Comparison of ENCODE assay signal across 15 mouse cellular contexts in genomic region chr1:121460077-121460476, GRCm38 (mm10). TPM values are rescaled to one million over a fixed set of nuclear protein-coding genes. Genes with fewer than 3 reads are reported as not detected.
DNase-seq lines count a peak whose midpoint lies in the region; ATAC-seq and TF ChIP-seq lines count a peak whose summit lies in the region.
"Had no signal": no experiment of that assay in that cellular context is flagged by ENCODE, and none has a peak within 500 bp of the region (broad histone marks: within the 10 kb centered on the region; RNA-seq: fewer than 3 reads in every experiment).

No protein-coding gene starts in this region.

- H3K36me3 ChIP-seq in hindbrain, embryonic 13.5 days: peaks cover 50% of the 10 kb centered on the region
- peaks cover 10% of the 10 kb centered on the region for H3K36me3 ChIP-seq in hindbrain, embryonic 12.5 days
- H3K36me3 ChIP-seq in neural tube, embryonic 14.5 days (ENCODE audit: control insufficient read depth, insufficient read depth, low read length): peaks cover 12% of the 10 kb centered on the region; the same call in 1 of the 2 replicates

- no peak for DNase-seq in neural tube, embryonic 10.5 days (ENCODE audit: extremely low spot score, low spot score)
- DNase-seq in retina, postnatal 7 days (ENCODE audit: low read depth, low spot score): peak; percentile 19
- DNase-seq in ovary, postnatal 36 days (ENCODE audit: low spot score): no peak
- DNase-seq in heart, adult 18-20 months: no peak
- DNase-seq: heart, adult 11 months; lung, embryonic 14.5 days had no signal

- no peak overlapping the region for H3K9ac ChIP-seq in hindbrain, embryonic 13.5 days
- H3K9ac ChIP-seq in hindbrain, embryonic 12.5 days: no peak overlapping the region
- H3K9ac ChIP-seq in neural tube, embryonic 14.5 days (replicated peaks; ENCODE audit: low read depth, low read length): no peak overlapping the region
- H3K9ac ChIP-seq: limb, embryonic 12.5 days; lung, embryonic 14.5 days; midbrain, embryonic 12.5 days had no signal

- TF ChIP-seq CTCF in cortical plate, adult 2 months (IDR thresholded peaks at IDR 0.05; ENCODE audit: extremely low read depth, insufficient read depth, low read length): 0 out of 2 replicates have a peak, but pooled peaks have one; percentile 24

- 77% methylated on average over 6 of the region's 6 CpGs for WGBS in hindbrain, embryonic 13.5 days
- 69% methylated on average over 6 of the region's 6 CpGs for WGBS in hindbrain, embryonic 12.5 days
- 76% methylated on average over 6 of the region's 6 CpGs for WGBS in neural tube, embryonic 14.5 days

- no peak overlapping the region for H3K4me2 ChIP-seq in hindbrain, embryonic 13.5 days
- no peak overlapping the region for H3K4me2 ChIP-seq in hindbrain, embryonic 12.5 days (replicated peaks)
- no peak overlapping the region for H3K4me2 ChIP-seq in neural tube, embryonic 14.5 days (ENCODE audit: low read depth, low read length)
- H3K4me2 ChIP-seq: limb, embryonic 12.5 days; lung, embryonic 14.5 days; midbrain, embryonic 12.5 days had no signal

- H3K4me1 ChIP-seq in hindbrain, embryonic 13.5 days (replicated peaks): no peaks in the 10 kb centered on the region
- H3K4me1 ChIP-seq in hindbrain, embryonic 12.5 days: no peaks in the 10 kb centered on the region
- no peaks in the 10 kb centered on the region for H3K4me1 ChIP-seq in neural tube, embryonic 14.5 days (ENCODE audit: control insufficient read depth, insufficient read depth, low read length)
- no peaks in the 10 kb centered on the region for H3K4me1 ChIP-seq in cortical plate, adult 2 months (ENCODE audit: control insufficient read depth, insufficient read depth, low read length)
- H3K4me1 ChIP-seq: hindbrain, embryonic 10.5 days; midbrain, embryonic 12.5 days had no signal

- no peak overlapping the region for H3K4me3 ChIP-seq in hindbrain, embryonic 13.5 days
- H3K4me3 ChIP-seq in hindbrain, embryonic 12.5 days: no peak overlapping the region
- no peak overlapping the region for H3K4me3 ChIP-seq in neural tube, embryonic 14.5 days (ENCODE audit: low read depth, low read length)
- H3K4me3 ChIP-seq in cortical plate, adult 2 months (ENCODE audit: insufficient read depth, low read length): no peak overlapping the region
- H3K4me3 ChIP-seq: hindbrain, embryonic 10.5 days; limb, embryonic 12.5 days; midbrain, embryonic 12.5 days had no signal

- H3K9me3 ChIP-seq in hindbrain, embryonic 13.5 days: no peaks in the 10 kb centered on the region
- H3K9me3 ChIP-seq in hindbrain, embryonic 12.5 days (replicated peaks): no peaks in the 10 kb centered on the region
- no peaks in the 10 kb centered on the region for H3K9me3 ChIP-seq in neural tube, embryonic 14.5 days (ENCODE audit: control insufficient read depth, low read length)
- H3K9me3 ChIP-seq: hindbrain, embryonic 10.5 days; limb, embryonic 12.5 days; midbrain, embryonic 12.5 days had no signal

- no peaks in the 10 kb centered on the region for H3K27me3 ChIP-seq in hindbrain, embryonic 13.5 days
- H3K27me3 ChIP-seq in hindbrain, embryonic 12.5 days: no peaks in the 10 kb centered on the region
- H3K27me3 ChIP-seq in neural tube, embryonic 14.5 days (ENCODE audit: control insufficient read depth, insufficient read depth, low read length): no peaks in the 10 kb centered on the region
- H3K27me3 ChIP-seq: limb, embryonic 12.5 days; midbrain, embryonic 12.5 days had no signal

- no peak overlapping the region for H3K27ac ChIP-seq in hindbrain, embryonic 13.5 days
- no peak overlapping the region for H3K27ac ChIP-seq in hindbrain, embryonic 12.5 days
- H3K27ac ChIP-seq in neural tube, embryonic 14.5 days (ENCODE audit: low read depth, low read length): no peak overlapping the region
- H3K27ac ChIP-seq in cortical plate, adult 2 months (ENCODE audit: insufficient read depth, low read length): no peak overlapping the region
- H3K27ac ChIP-seq: hindbrain, embryonic 10.5 days; limb, embryonic 12.5 days; midbrain, embryonic 12.5 days had no signal

- 0 out of 2 replicates have a peak, but pooled peaks have one; percentile 28 for ATAC-seq in hindbrain, embryonic 13.5 days (ENCODE audit: low FRiP score)
- ATAC-seq in hindbrain, embryonic 12.5 days (ENCODE audit: low FRiP score): no peak
- ATAC-seq in neural tube, embryonic 14.5 days (ENCODE audit: low read depth): peak; percentile 34; the same call in 1 of the 2 replicates
- ATAC-seq: activated CD4-positive, CD25-positive, alpha-beta regulatory T cell, adult 4 months; forebrain, embryonic 14.5 days had no signal

- no peak for TF ChIP-seq POLR2A in cortical plate, adult 2 months (IDR thresholded peaks at IDR 0.05; ENCODE audit: extremely low read depth, insufficient read depth, low read length)

RNA-seq across cellular contexts. Expression of gene Ccdc93, which starts 29.2 kb away (rescaled TPM):
- 11.9 TPM in 2 replicates for polyA plus RNA-seq in hindbrain, embryonic 13.5 days (2015; fragmentation: Nextera tagmentation; extraction: Ambion mirVana)
- polyA plus RNA-seq in hindbrain, embryonic 12.5 days (2016; fragmentation: Nextera tagmentation; extraction: Ambion mirVana): 14.9 and 15.8 TPM in 2 replicates
- 12.7 and 13.6 TPM in 2 replicates for polyA plus RNA-seq in neural tube, embryonic 14.5 days (2014; fragmentation: Nextera tagmentation; extraction: Ambion mirVana)
- polyA plus RNA-seq in cortical plate, adult 2 months (2012; rRNA removed): 16.0 and 16.4 TPM in 2 replicates
- 10 to 100 TPM; 14.5 to 15.0 TPM for total RNA-seq in heart, adult 18-20 months (2021)
